Mouse (Mus musculus): ENCODE measurements around the gene Myo6. TPM values are rescaled to one million over a fixed set of nuclear protein-coding genes. Genes with fewer than 3 reads are reported as not detected.

The Myo6 gene
- polyA plus RNA-seq, 1 experiment from 2014 or later: 16.2 TPM

DNA sequence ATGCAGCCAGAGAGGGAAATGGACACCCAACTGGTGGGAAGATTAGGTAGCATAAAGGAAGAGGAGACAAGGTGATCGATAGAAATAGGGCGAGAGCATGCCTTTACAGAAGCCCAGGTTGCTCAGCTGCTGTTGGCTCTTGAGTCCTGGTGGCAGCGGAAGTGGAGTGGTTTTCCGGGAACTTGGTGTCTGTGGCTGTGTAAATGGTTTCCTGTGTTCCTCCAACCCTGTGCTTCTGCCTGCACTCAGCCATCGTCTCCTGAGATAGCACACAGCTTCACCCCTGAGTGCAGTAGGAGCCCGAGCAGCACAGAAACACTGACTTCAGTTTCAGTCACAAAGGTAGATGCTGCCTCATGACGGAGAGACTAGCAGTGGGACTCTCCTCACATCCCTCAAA is 101.7 kb downstream of the Myo6 start:
- no peak overlapping the region for H3K27ac ChIP-seq (ENCODE audit: low read depth, low read length)
- ATAC-seq (ENCODE audit: low FRiP score) (no peak), DNase-seq (ENCODE audit: low spot score) (no peak)
- H3K27me3 ChIP-seq (ENCODE audit: control insufficient read depth, insufficient read depth, low read length): no peaks in the 10 kb centered on the region
- no peaks in the 10 kb centered on the region for H3K9me3 ChIP-seq (ENCODE audit: control insufficient read depth, low read length)
- H3K36me3 ChIP-seq (ENCODE audit: control insufficient read depth, insufficient read depth, low read length): no peaks in the 10 kb centered on the region
- H3K9ac ChIP-seq (ENCODE audit: low read depth, low read length): no peak overlapping the region
- H3K4me2 ChIP-seq (replicated peaks; ENCODE audit: low read depth, low read length): no peak overlapping the region
- no peaks in the 10 kb centered on the region for H3K4me1 ChIP-seq (replicated peaks; ENCODE audit: control insufficient read depth, insufficient read depth, low read length)
- 92% methylated on average over 7 of the region's 7 CpGs for WGBS
- no peak overlapping the region for H3K4me3 ChIP-seq (ENCODE audit: low read depth, low read length)

DNA sequence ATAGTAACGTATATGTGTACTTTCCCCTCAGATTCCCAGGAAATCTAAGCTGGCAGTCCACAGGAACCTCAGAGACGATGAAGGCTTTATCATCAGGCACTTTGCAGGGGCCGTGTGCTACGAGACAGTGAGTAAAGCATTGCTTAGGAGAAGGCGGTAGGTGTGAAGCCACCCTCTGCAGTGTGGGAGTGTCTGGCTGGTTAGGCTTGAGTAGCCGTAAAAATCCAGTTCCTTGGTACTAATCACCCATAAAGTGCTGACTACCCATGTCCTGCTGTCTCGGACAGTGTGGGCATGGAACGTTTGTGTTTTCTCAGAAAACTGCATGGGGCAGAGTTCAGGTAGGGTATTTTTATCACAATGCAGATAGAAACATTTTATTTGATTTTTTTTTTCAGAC is 104.8 kb downstream of the Myo6 start:
- ATAC-seq (ENCODE audit: low FRiP score) (no peak), DNase-seq (ENCODE audit: low spot score) (no peak)
- Histone ChIP-seq H3K27ac (ENCODE audit: low read depth, low read length) (no peak overlapping the region), H3K27me3 (ENCODE audit: control insufficient read depth, insufficient read depth, low read length) (no peaks in the 10 kb centered on the region), H3K9ac (ENCODE audit: low read depth, low read length) (no peak overlapping the region), H3K4me1 (replicated peaks; ENCODE audit: control insufficient read depth, insufficient read depth, low read length) (no peaks in the 10 kb centered on the region), H3K4me3 (ENCODE audit: low read depth, low read length) (no peak overlapping the region), H3K9me3 (ENCODE audit: control insufficient read depth, low read length) (no peaks in the 10 kb centered on the region), H3K36me3 (ENCODE audit: control insufficient read depth, insufficient read depth, low read length) (no peaks in the 10 kb centered on the region), H3K4me2 (replicated peaks; ENCODE audit: low read depth, low read length) (no peak overlapping the region)
- WGBS: 75% methylated on average over 8 of the region's 8 CpGs

DNA sequence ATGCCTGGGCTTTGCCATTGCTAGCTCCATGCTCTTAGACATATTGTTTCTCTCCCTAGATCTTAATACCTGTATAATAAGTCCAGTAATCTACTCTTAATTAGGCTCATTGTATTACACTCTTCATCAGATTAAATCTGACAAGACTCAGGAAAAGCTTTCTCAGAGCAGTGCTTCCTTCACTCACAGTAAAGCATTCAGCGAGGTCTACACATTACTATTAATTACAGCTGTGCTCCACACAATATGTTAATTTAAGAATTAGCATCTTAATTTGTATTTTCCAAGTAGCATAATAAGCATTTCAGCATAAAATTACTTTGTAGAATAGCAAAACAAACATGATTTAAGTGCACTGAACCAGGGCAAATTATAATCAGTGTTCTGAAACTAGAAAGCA is 108.1 kb downstream of the Myo6 start:
- WGBS: 81% methylated on average over 1 of the region's 1 CpGs
- no peak overlapping the region for H3K4me2 ChIP-seq (replicated peaks; ENCODE audit: low read depth, low read length)

GRCm38 (mm10) chr9:80275053-80275771 is 110.4 kb downstream of the Myo6 start:
- Histone ChIP-seq H3K4me3 (ENCODE audit: low read depth, low read length) (no peak overlapping the region), H3K36me3 (ENCODE audit: control insufficient read depth, insufficient read depth, low read length) (no peaks in the 10 kb centered on the region), H3K9me3 (ENCODE audit: control insufficient read depth, low read length) (no peaks in the 10 kb centered on the region), H3K27me3 (ENCODE audit: control insufficient read depth, insufficient read depth, low read length) (no peaks in the 10 kb centered on the region), H3K4me1 (replicated peaks; ENCODE audit: control insufficient read depth, insufficient read depth, low read length) (no peaks in the 10 kb centered on the region), H3K4me2 (replicated peaks; ENCODE audit: low read depth, low read length) (no peak overlapping the region), H3K9ac (ENCODE audit: low read depth, low read length) (no peak overlapping the region), H3K27ac (ENCODE audit: low read depth, low read length) (no peak overlapping the region)
- DNase-seq (ENCODE audit: low spot score) (no peak), ATAC-seq (ENCODE audit: low FRiP score) (no peak)
- WGBS: 89% methylated on average over 8 of the region's 8 CpGs

More for the DNA sequence above, 108.1 kb downstream of the Myo6 start:
- Histone ChIP-seq H3K27me3 (ENCODE audit: control insufficient read depth, insufficient read depth, low read length) (no peaks in the 10 kb centered on the region), H3K9ac (ENCODE audit: low read depth, low read length) (no peak overlapping the region), H3K27ac (ENCODE audit: low read depth, low read length) (no peak overlapping the region), H3K36me3 (ENCODE audit: control insufficient read depth, insufficient read depth, low read length) (no peaks in the 10 kb centered on the region), H3K4me3 (ENCODE audit: low read depth, low read length) (no peak overlapping the region), H3K4me1 (replicated peaks; ENCODE audit: control insufficient read depth, insufficient read depth, low read length) (no peaks in the 10 kb centered on the region), H3K9me3 (ENCODE audit: control insufficient read depth, low read length) (no peaks in the 10 kb centered on the region)
- DNase-seq (ENCODE audit: low spot score) (no peak), ATAC-seq (ENCODE audit: low FRiP score) (no peak)

GRCm38 (mm10) chr9:80275772-80276134 is 110.9 kb downstream of the Myo6 start:
- ATAC-seq (ENCODE audit: low FRiP score) (no peak), DNase-seq (ENCODE audit: low spot score) (no peak)
- H3K4me3 ChIP-seq (ENCODE audit: low read depth, low read length): no peak overlapping the region
- H3K4me1 ChIP-seq (replicated peaks; ENCODE audit: control insufficient read depth, insufficient read depth, low read length): no peaks in the 10 kb centered on the region
- H3K9ac ChIP-seq (ENCODE audit: low read depth, low read length): no peak overlapping the region
- no peak overlapping the region for H3K4me2 ChIP-seq (replicated peaks; ENCODE audit: low read depth, low read length)
- H3K27me3 ChIP-seq (ENCODE audit: control insufficient read depth, insufficient read depth, low read length): no peaks in the 10 kb centered on the region
- 98% methylated on average over 1 of the region's 1 CpGs for WGBS
- no peaks in the 10 kb centered on the region for H3K36me3 ChIP-seq (ENCODE audit: control insufficient read depth, insufficient read depth, low read length)
- no peaks in the 10 kb centered on the region for H3K9me3 ChIP-seq (ENCODE audit: control insufficient read depth, low read length)
- no peak overlapping the region for H3K27ac ChIP-seq (ENCODE audit: low read depth, low read length)

DNA sequence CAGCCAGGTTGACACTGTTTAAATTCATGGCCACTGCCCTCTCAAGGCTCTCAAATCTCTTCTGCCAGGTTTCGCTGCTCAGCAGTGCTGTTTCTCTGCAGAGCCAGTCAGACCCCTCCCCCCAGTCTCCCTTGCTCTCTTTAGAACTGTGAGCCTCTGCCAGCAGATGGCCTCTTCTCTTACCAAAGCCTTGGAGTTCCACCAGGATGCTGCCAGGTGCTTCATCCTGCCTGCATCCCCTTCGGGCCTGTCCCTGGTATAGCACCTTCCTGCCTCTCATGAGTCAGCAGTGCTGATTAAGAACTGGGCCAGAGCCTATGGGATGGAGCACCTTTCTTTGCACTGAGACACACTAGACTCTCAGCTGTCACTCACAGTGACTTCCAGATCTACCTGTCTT is 112.3 kb downstream of the Myo6 start:
- no peak overlapping the region; the same call in 1 of the 2 replicates for H3K9ac ChIP-seq (ENCODE audit: low read depth, low read length)
- H3K27me3 ChIP-seq (ENCODE audit: control insufficient read depth, insufficient read depth, low read length): no peaks in the 10 kb centered on the region
- no peaks in the 10 kb centered on the region for H3K4me1 ChIP-seq (replicated peaks; ENCODE audit: control insufficient read depth, insufficient read depth, low read length)
- H3K27ac ChIP-seq (ENCODE audit: low read depth, low read length): no peak overlapping the region
- DNase-seq (ENCODE audit: low spot score) (peak; percentile 8), ATAC-seq (ENCODE audit: low FRiP score) (no peak)
- H3K9me3 ChIP-seq (ENCODE audit: control insufficient read depth, low read length): no peaks in the 10 kb centered on the region
- 43% methylated on average over 2 of the region's 2 CpGs for WGBS
- no peak overlapping the region for H3K4me3 ChIP-seq (ENCODE audit: low read depth, low read length)
- no peaks in the 10 kb centered on the region for H3K36me3 ChIP-seq (ENCODE audit: control insufficient read depth, insufficient read depth, low read length)
- H3K4me2 ChIP-seq (replicated peaks; ENCODE audit: low read depth, low read length): no peak overlapping the region

DNA sequence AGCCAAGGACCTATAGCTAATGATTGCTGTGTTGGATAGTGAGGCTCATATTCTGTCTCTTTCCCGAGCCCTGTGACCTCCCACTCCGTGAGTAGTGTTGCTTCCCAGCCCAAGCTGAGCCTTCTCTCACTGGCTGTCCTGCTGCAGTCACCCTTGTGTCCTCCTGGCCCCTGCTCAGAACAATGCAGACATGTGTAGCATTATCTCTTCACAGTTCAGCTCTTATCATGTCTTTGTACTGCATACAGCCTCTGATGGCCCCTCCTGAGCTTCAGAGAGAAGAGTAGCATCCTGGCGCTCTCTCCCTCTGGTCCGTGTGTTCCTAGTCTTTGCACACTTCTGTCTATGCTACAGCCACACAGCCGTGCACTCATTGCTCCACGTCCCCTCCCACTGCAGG is 112.9 kb downstream of the Myo6 start:
- H3K27me3 ChIP-seq (ENCODE audit: control insufficient read depth, insufficient read depth, low read length): no peaks in the 10 kb centered on the region
- no peak for ATAC-seq (ENCODE audit: low FRiP score)
- 68% methylated on average over 6 of the region's 6 CpGs for WGBS
- no peak overlapping the region for H3K27ac ChIP-seq (ENCODE audit: low read depth, low read length)
- no peak for DNase-seq (ENCODE audit: low spot score)
- H3K9ac ChIP-seq (ENCODE audit: low read depth, low read length): no peak overlapping the region
- no peaks in the 10 kb centered on the region for H3K9me3 ChIP-seq (ENCODE audit: control insufficient read depth, low read length)
- no peaks in the 10 kb centered on the region for H3K36me3 ChIP-seq (ENCODE audit: control insufficient read depth, insufficient read depth, low read length)
- H3K4me1 ChIP-seq (replicated peaks; ENCODE audit: control insufficient read depth, insufficient read depth, low read length): no peaks in the 10 kb centered on the region
- H3K4me3 ChIP-seq (ENCODE audit: low read depth, low read length): no peak overlapping the region
- no peak overlapping the region for H3K4me2 ChIP-seq (replicated peaks; ENCODE audit: low read depth, low read length)

GRCm38 (mm10) chr9:80280724-80281123 is 115.9 kb downstream of the Myo6 start:
- Histone ChIP-seq H3K27me3 (ENCODE audit: control insufficient read depth, insufficient read depth, low read length) (no peaks in the 10 kb centered on the region), H3K9ac (ENCODE audit: low read depth, low read length) (no peak overlapping the region), H3K4me3 (ENCODE audit: low read depth, low read length) (no peak overlapping the region), H3K4me1 (replicated peaks; ENCODE audit: control insufficient read depth, insufficient read depth, low read length) (no peaks in the 10 kb centered on the region), H3K4me2 (replicated peaks; ENCODE audit: low read depth, low read length) (no peak overlapping the region), H3K9me3 (ENCODE audit: control insufficient read depth, low read length) (no peaks in the 10 kb centered on the region), H3K27ac (ENCODE audit: low read depth, low read length) (no peak overlapping the region), H3K36me3 (ENCODE audit: control insufficient read depth, insufficient read depth, low read length) (no peaks in the 10 kb centered on the region)
- WGBS: 100% methylated on average over 1 of the region's 1 CpGs
- no peak for DNase-seq (ENCODE audit: low spot score)
- no peak for ATAC-seq (ENCODE audit: low FRiP score)

DNA sequence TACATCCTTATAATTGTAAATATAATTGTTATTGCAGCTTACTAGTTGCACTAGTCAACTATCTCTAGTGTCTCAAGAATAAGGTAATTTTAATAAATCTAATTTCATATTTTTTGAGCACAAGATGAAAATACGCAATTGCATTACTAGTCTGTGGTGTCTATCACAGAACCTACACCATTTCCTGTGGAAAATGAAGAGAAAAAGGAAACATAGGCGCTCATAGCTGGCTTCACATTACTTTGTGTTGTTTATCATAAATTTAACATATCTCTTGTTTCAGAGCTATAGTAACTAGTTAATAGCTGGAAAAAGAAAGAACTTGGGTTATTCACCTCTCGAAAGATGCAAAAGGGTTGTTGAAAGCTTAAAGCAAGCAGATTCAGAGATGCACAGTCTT is 117.6 kb downstream of the Myo6 start:
- no peaks in the 10 kb centered on the region for H3K27me3 ChIP-seq (ENCODE audit: control insufficient read depth, insufficient read depth, low read length)
- no peaks in the 10 kb centered on the region for H3K36me3 ChIP-seq (ENCODE audit: control insufficient read depth, insufficient read depth, low read length)
- no peak overlapping the region for H3K4me2 ChIP-seq (replicated peaks; ENCODE audit: low read depth, low read length)
- 87% methylated on average over 3 of the region's 3 CpGs for whole genome bisulfite sequencing
- H3K4me3 ChIP-seq (ENCODE audit: low read depth, low read length): no peak overlapping the region
- no peak overlapping the region for H3K27ac ChIP-seq (ENCODE audit: low read depth, low read length)
- no peaks in the 10 kb centered on the region for H3K4me1 ChIP-seq (replicated peaks; ENCODE audit: control insufficient read depth, insufficient read depth, low read length)
- ATAC-seq (ENCODE audit: low FRiP score): no peak
- H3K9ac ChIP-seq (ENCODE audit: low read depth, low read length): no peak overlapping the region
- no peak for DNase-seq (ENCODE audit: low spot score)
- H3K9me3 ChIP-seq (ENCODE audit: control insufficient read depth, low read length): no peaks in the 10 kb centered on the region
